Mouse (Mus musculus): Measurements from ENCODE around the gene Cemip.
"Not testable (repeated sequence)": the region's sequence is repeated elsewhere in the genome, so short reads cannot be mapped to it uniquely, and the experiment has no call there.

Cemip gene

DNA sequence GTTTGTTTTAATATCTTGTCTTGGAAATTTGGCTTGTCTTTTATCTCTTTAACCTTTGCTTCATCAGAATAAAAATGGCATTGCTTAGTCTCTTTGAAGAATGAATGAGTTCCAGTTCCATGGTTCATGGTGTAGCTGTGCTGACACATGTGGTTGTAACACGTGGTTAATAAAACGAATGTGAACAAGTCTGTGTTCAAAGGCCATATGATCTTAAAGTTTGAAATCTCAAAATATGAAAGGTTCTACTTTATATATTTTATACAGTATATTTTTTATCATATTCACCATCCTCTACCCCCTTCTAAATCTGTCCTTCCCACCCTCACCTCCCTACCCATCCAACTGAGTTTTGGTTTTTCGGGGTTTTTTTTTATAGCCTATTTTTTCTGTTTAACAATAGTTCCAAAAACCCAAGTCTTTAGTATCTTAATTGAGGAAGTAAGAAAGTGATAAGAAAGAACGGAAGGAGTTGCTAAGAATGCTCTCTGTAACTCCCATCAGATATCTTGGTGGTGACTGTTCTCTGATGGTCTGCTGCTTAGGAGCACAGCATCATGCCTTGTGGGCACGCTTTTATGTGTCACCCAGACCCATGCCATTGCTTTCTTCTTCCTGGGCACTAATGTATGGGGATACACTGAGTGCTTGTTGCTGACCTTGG is 190.1 kb downstream of the Cemip start:
- peak; percentile 65 for DNase-seq (ENCODE audit: extremely low read depth, low read depth)

- DNase-seq (ENCODE audit: extremely low read depth, low read depth): no peak
Observed at GRCm38 (mm10) chr7:83894348-83894747, 192.0 kb downstream of the Cemip start.

DNA sequence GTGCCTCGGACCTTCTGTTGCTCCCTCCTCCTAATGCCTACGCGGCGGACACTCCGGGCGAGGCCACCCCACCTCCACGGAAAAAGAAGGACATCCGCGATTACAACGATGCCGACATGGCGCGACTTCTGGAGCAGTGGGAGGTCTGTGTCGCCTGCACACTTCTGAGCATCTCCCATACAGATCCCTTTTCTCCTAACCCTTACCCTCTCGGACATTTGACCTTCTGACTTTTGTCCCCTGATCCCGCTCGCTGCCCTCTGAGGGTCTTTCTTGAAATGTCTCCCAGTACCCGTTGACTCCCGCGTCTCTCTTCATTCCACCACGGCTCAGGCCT is 194.0 kb downstream of the Cemip start:
- DNase-seq (ENCODE audit: extremely low read depth, low read depth): peak; percentile 12

DNA sequence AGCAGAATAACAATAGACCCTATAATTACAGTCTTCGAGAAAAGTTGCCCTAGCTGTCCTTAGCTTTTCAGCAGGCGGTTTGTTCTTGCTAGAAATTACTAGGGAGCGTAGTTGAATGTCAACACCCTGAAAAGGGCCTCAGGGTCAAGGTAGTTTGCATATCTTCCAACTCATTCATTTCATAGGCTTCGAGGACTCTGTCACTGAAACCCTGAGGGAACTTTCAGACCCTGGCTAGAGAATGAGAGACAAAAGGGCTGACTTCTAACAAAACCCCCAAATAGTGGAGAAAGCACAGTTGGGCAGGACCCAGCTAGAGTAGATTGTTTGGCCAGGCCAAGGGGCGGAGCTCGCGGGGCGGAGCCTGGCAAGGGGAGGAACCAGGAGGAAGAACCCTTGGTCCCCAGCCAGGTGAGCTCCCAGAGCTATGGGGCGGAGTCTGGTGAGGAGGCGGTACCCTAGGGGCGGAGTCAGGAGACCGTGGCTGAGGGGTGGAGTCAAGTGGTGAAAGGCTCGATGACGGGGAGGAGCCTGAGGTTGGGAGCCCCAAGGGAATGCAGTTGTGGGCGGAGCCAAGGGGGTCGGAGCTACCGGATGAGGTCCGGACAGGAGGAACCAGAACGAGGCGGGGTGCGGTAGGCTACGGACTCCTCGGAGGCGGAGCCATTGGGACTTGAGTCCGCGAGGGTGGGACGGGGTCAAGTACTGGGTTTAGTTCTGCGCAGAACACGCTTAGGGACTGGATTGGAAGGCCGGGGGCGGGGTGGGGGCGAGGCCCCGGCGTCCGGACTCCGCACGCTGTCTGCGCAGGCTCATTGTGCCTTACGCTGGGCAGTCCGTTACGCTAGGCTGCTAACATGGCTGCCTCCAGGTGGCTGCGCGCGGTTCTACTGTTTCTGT is 194.6 kb downstream of the Cemip start:
- DNase-seq (ENCODE audit: extremely low read depth, low read depth): peak; percentile 97

GRCm38 (mm10) chr7:83889946-83890345 is 196.4 kb downstream of the Cemip start:
- DNase-seq (ENCODE audit: extremely low read depth, low read depth): not testable (repeated sequence)

DNA sequence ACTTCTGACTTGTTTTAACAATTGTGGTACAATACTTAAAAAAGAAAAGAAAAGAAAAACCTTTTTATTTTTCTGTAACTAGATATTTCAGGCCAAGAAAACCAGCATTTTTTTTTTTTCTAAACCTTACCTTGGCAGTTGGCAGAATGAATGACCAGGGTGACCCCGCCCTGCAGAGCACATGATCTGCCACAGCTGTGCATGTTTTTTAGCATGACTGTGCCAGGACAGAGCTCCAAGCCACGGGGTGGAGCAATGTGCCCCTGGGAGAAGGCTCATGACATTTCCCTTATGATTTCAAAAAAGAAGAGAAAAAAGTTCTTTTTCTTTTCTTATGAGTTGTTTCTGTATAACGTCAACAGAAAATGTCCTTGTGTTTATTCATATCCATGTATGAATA is 196.9 kb downstream of the Cemip start:
- no peak for DNase-seq (ENCODE audit: extremely low read depth, low read depth)

GRCm38 (mm10) chr7:83886366-83887129 is 199.8 kb downstream of the Cemip start:
- DNase-seq (ENCODE audit: extremely low read depth, low read depth): peak; percentile 45

GRCm38 (mm10) chr7:83885835-83886234 is 200.5 kb downstream of the Cemip start:
- DNase-seq (ENCODE audit: extremely low read depth, low read depth): peak; percentile 71

- peak; percentile 65 for DNase-seq (ENCODE audit: extremely low read depth, low read depth)
Observed at GRCm38 (mm10) chr7:83884921-83885532, 201.3 kb downstream of the Cemip start.

DNA sequence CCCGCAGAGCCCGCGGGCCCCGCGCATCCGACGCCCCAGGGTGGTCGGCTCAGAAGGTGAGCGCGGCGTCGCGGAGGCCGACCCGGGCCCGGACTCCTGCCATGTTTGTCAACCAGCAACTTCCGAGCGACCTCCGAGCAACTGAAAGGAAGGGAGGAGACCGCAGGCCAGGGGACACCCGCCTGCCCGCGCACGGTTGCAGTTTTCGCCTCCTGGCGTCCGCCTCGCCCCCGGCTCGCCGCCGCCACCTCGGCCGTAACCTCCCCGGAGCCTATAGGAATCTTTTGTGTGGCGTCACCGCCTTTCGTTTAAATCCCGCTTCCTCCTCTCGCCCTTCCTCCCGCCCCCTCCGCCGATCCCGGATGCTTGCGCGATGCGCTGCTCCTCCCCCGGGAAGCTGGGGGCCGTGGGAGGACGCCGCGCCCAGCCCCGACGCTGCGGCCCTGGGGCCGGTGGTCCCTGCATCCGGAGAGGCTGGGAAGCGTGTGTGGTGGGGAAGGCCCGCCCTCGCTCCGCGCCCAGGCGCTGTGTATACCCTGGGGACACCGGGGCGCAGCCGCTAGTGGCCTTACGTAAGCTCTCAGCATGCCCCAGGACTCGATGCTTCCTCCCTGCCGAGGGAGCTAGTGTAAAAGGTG is 202.2 kb downstream of the Cemip start, which contains the start of the genes Tlnrd1 and Mesd:
Tlnrd1 (minus strand) TSS at position 285 of the 638 bp plus-strand sequence.
Mesd (plus strand) TSS at position 446 of the 638 bp plus-strand sequence.
- DNase-seq (ENCODE audit: extremely low read depth, low read depth): peak; percentile 84

DNA sequence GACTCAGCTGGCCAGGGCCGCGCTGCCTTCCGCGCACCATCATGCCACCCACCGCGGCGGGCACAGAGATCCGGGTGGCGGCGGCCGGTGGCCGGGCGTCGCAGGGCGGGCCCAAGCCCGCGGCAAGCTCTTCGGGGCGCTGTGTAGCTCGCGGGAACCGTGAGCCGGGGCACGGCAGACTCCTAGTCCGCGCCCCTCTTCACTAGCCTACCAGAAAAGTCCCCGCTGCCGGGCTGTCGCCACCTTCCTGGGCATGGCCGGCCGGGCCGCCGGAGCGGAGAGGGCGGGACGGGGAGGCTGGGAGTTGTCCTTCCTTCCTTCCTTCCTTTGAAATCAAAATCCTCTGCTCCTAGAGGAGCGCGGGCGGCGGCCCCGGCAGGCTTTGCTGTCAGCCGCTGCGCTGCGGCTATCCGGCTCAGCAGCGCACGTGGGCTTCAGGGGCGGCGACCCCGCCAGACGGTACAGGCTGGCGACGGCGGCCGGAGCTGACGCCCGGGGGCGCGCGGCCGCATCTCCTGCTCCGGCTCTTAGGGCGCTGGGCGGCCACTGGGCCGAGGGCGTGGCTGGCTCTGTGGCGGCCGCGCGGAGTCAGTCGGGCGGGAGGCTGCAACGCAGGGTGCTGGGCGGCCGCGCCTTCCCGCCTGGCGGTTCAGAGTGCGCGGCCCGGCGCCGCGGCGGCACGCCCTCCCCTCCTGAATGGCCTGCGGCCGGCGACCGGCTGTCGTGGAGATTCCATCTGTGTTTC is 202.9 kb downstream of the Cemip start:
- peak; percentile 13 for DNase-seq (ENCODE audit: extremely low read depth, low read depth)

Measured in MEL-GATA-1-ER (cell line).